Mouse (Mus musculus): ENCODE results near the gene Phpt1. TPM values are rescaled to one million over a fixed set of nuclear protein-coding genes. Genes with fewer than 3 reads are reported as not detected.

Gene Phpt1
- total and polyA plus RNA-seq, 3 experiments = 34.7 to 73.7 TPM; not detected in 1

GRCm38 (mm10) chr2:25591863-25592262, 16.8 kb upstream of the Phpt1 start:
- TF ChIP-seq GATA1 (IDR thresholded peaks at IDR 0.05; ENCODE audit: low read depth, low read length) = peak; percentile 32; the same call in 1 of the 2 replicates
- TF ChIP-seq CTCF (IDR thresholded peaks at IDR 0.05 in 2 of 3, conservative IDR thresholded peaks at IDR 0.05 in 1 of 3; ENCODE audit: control insufficient read depth in 1 of 3, insufficient read depth in 1 of 3, low read depth in 2 of 3, low read length in 3 of 3, poor library complexity in 1 of 3, severe bottlenecking in 1 of 3) = peak; percentile 66 to 85 (median 67)
- TF ChIP-seq POLR2AphosphoS2 (IDR thresholded peaks at IDR 0.05; ENCODE audit: low read length) = no peak
- Histone ChIP-seq H3K36me3 (ENCODE audit: control insufficient read depth in 1 of 2, insufficient read depth in 2 of 2, low read length in 2 of 2) (peaks cover 0 to 6% of the 10 kb centered on the region in 2 experiments; a peak in 2 of 4 replicates), H3K4me1 (ENCODE audit: control insufficient read depth in 1 of 2, insufficient read depth in 2 of 2, low read length in 2 of 2) (no peaks in the 10 kb centered on the region), H3K9me3 (replicated peaks; ENCODE audit: insufficient read depth, low read length) (no peaks in the 10 kb centered on the region), H3K27ac (ENCODE audit: control insufficient read depth, low read depth, low read length) (no peak overlapping the region), H3K79me2 (ENCODE audit: control insufficient read depth, insufficient read depth, low read length, poor library complexity) (no peaks in the 10 kb centered on the region), H3K27me3 (ENCODE audit: control insufficient read depth in 1 of 2, insufficient read depth in 2 of 2, low read length in 2 of 2) (no peaks in the 10 kb centered on the region), H3K4me3 (ENCODE audit: control insufficient read depth in 1 of 2, insufficient read depth in 1 of 2, low read depth in 2 of 2, low read length in 2 of 2) (no peak overlapping the region), H3K9ac (ENCODE audit: control insufficient read depth, low read depth, low read length, poor library complexity, severe bottlenecking) (no peak overlapping the region)
- peak; percentile 79 for DNase-seq (ENCODE audit: low read depth, low spot score)

GRCm38 (mm10) chr2:25588227-25588907, 13.3 kb upstream of the Phpt1 start:
- TF ChIP-seq RAD21 (IDR thresholded peaks at IDR 0.05; ENCODE audit: low read depth, low read length) (no peak), EP300 (IDR thresholded peaks at IDR 0.05; ENCODE audit: low read depth in 1 of 2, low read length in 2 of 2) (no peak), ZKSCAN1 (IDR thresholded peaks at IDR 0.05; ENCODE audit: low read depth, low read length) (no peak), MYB (IDR thresholded peaks at IDR 0.05; ENCODE audit: low read depth, low read length) (no peak), RCOR1 (IDR thresholded peaks at IDR 0.05; ENCODE audit: low read depth, low read length) (no peak), CHD1 (IDR thresholded peaks at IDR 0.05; ENCODE audit: low read depth, low read length) (no peak), MEF2A (IDR thresholded peaks at IDR 0.05; ENCODE audit: extremely low read depth, insufficient replicate concordance, low read depth, low read length, poor library complexity, severe bottlenecking) (no peak)
- Histone ChIP-seq H3K27ac (ENCODE audit: control insufficient read depth, low read depth, low read length) (no peak overlapping the region), H3K4me3 (ENCODE audit: control insufficient read depth in 1 of 2, insufficient read depth in 1 of 2, low read depth in 2 of 2, low read length in 2 of 2) (no peak overlapping the region)

GRCm38 (mm10) chr2:25587290-25587689, 12.3 kb upstream of the Phpt1 start:
- no peak for DNase-seq (ENCODE audit: low read depth, low spot score)

More at GRCm38 (mm10) chr2:25588227-25588907, 13.3 kb upstream of the Phpt1 start:
- Histone ChIP-seq H3K36me3 (ENCODE audit: control insufficient read depth in 1 of 2, insufficient read depth in 2 of 2, low read length in 2 of 2) (peaks cover 0 to 7% of the 10 kb centered on the region in 2 experiments; a peak in 2 of 4 replicates), H3K9ac (ENCODE audit: control insufficient read depth, low read depth, low read length, poor library complexity, severe bottlenecking) (no peak overlapping the region), H3K4me1 (ENCODE audit: control insufficient read depth in 1 of 2, insufficient read depth in 2 of 2, low read length in 2 of 2) (no peaks in the 10 kb centered on the region), H3K9me3 (replicated peaks; ENCODE audit: insufficient read depth, low read length) (no peaks in the 10 kb centered on the region), H3K27me3 (ENCODE audit: control insufficient read depth in 1 of 2, insufficient read depth in 2 of 2, low read length in 2 of 2) (no peaks in the 10 kb centered on the region), H3K79me2 (ENCODE audit: control insufficient read depth, insufficient read depth, low read length, poor library complexity) (no peaks in the 10 kb centered on the region)
- DNase-seq (ENCODE audit: low read depth, low spot score) = peak; percentile 31

More at GRCm38 (mm10) chr2:25587290-25587689, 12.3 kb upstream of the Phpt1 start:
- H3K4me1 ChIP-seq (ENCODE audit: control insufficient read depth in 1 of 2, insufficient read depth in 2 of 2, low read length in 2 of 2) = peaks cover 0 to 5% of the 10 kb centered on the region in 2 experiments; a peak in 2 of 4 replicates
- H3K9ac ChIP-seq (ENCODE audit: control insufficient read depth, low read depth, low read length, poor library complexity, severe bottlenecking) = no peak overlapping the region
- H3K4me3 ChIP-seq (ENCODE audit: control insufficient read depth in 1 of 2, insufficient read depth in 1 of 2, low read depth in 2 of 2, low read length in 2 of 2) = no peak overlapping the region
- H3K79me2 ChIP-seq (ENCODE audit: control insufficient read depth, insufficient read depth, low read length, poor library complexity) = no peaks in the 10 kb centered on the region
- TF ChIP-seq KAT2A (conservative IDR thresholded peaks at IDR 0.05; ENCODE audit: low read depth, low read length) = no peak
- no peak for TF ChIP-seq MAFK (IDR thresholded peaks at IDR 0.05; ENCODE audit: borderline replicate concordance, low read depth, low read length)
- no peak for TF ChIP-seq E2F4 (IDR thresholded peaks at IDR 0.05; ENCODE audit: borderline replicate concordance, low read depth, low read length)
- no peak for TF ChIP-seq EP300 (IDR thresholded peaks at IDR 0.05; ENCODE audit: low read depth in 1 of 2, low read length in 2 of 2)
- TF ChIP-seq SIN3A (IDR thresholded peaks at IDR 0.05; ENCODE audit: low read length) = no peak
- no peak for TF ChIP-seq MAZ (IDR thresholded peaks at IDR 0.05; ENCODE audit: low read depth, low read length)
- TF ChIP-seq ELF1 (IDR thresholded peaks at IDR 0.05; ENCODE audit: low read depth, low read length) = no peak
- TF ChIP-seq SMC3 (IDR thresholded peaks at IDR 0.05; ENCODE audit: low read depth, low read length) = no peak
- H3K27ac ChIP-seq (ENCODE audit: control insufficient read depth, low read depth, low read length) = no peak overlapping the region
- no peaks in the 10 kb centered on the region for H3K27me3 ChIP-seq (ENCODE audit: control insufficient read depth in 1 of 2, insufficient read depth in 2 of 2, low read length in 2 of 2)
- no peaks in the 10 kb centered on the region for H3K9me3 ChIP-seq (replicated peaks; ENCODE audit: insufficient read depth, low read length)
- H3K36me3 ChIP-seq (ENCODE audit: control insufficient read depth in 1 of 2, insufficient read depth in 2 of 2, low read length in 2 of 2) = peaks cover 3 to 7% of the 10 kb centered on the region in 2 experiments
